Mouse (Mus musculus) limb, embryonic 14.5 days (tissue): ENCODE results near the gene Zc3hav1. TPM values are rescaled to one million over a fixed set of nuclear protein-coding genes. Genes with fewer than 3 reads are reported as not detected.

ENCODE experiments used
- ATAC-seq: fragments of 200-750 bp; cut with Nextera tagmentation; 2 replicates; pipeline ENCODE4 v1.8.0; 2017; ENCODE audit warnings: low read depth, moderate number of reproducible peaks, moderate TSS enrichment; ENCODE audit not compliant: low FRiP score
- DNase-seq: peaks from one replicate; pipeline ENCODE4 v3.0.0-alpha.2; 2015; ENCODE audit warnings: low spot score
- H3K27ac ChIP-seq: fragments of 300-500 bp; sonication (generic); replicated peaks from 2 replicates; pipeline ENCODE4 v1.5.1; 2014; ENCODE audit warnings: low read depth, mild to moderate bottlenecking, low read length, moderate library complexity, mixed read lengths
- H3K27me3 ChIP-seq: fragments of 300-500 bp; sonication (generic); 2 replicates; pipeline ENCODE4 v1.6.1; 2014; ENCODE audit warnings: low read length, mixed read lengths; ENCODE audit not compliant: control insufficient read depth, insufficient read depth
- H3K36me3 ChIP-seq: fragments of 300-500 bp; sonication (generic); 2 replicates; pipeline ENCODE4 v1.6.1; 2014; ENCODE audit warnings: mild to moderate bottlenecking, low read length, moderate library complexity, mixed read lengths; ENCODE audit not compliant: control insufficient read depth, insufficient read depth
- H3K4me1 ChIP-seq: fragments of 300-500 bp; sonication (generic); 2 replicates; pipeline ENCODE4 v1.6.1; 2014; ENCODE audit warnings: antibody characterized with exemption, low read length, mixed read lengths; ENCODE audit not compliant: control insufficient read depth, insufficient read depth
- H3K4me2 ChIP-seq: fragments of 300-500 bp; sonication (generic); replicated peaks from 2 replicates; pipeline ENCODE4 v1.6.1; 2014; ENCODE audit warnings: low read depth, mild to moderate bottlenecking, low read length, moderate library complexity; ENCODE audit not compliant: severe bottlenecking
- H3K4me3 ChIP-seq: fragments of 300-500 bp; sonication (generic); replicated peaks from 2 replicates; pipeline ENCODE4 v1.5.1; 2014; ENCODE audit warnings: low read length
- H3K9ac ChIP-seq: fragments of 300-500 bp; sonication (generic); 2 replicates; pipeline ENCODE4 v1.6.1; 2014; ENCODE audit warnings: mild to moderate bottlenecking, low read depth, low read length, moderate library complexity; ENCODE audit not compliant: severe bottlenecking
- H3K9me3 ChIP-seq: fragments of 300-500 bp; sonication (generic); 2 replicates; pipeline ENCODE4 v1.6.1; 2016; ENCODE audit warnings: low read length; ENCODE audit not compliant: control insufficient read depth
- POLR2A ChIP-seq: fragments of 200-500 bp; IDR thresholded peaks from 2 replicates; pipeline ENCODE4 v1.8.0; 2012; ENCODE audit warnings: inconsistent platforms, mild to moderate bottlenecking, moderate library complexity, borderline replicate concordance; ENCODE audit not compliant: insufficient read depth, insufficient read length; ENCODE audit errors: extremely low read depth
- WGBS: fragments of 180-500 bp; shearing (Covaris S2); extraction: QIAGEN DNeasy Blood & Tissue Kit; methylation state at CpG from one replicate; pipeline ENCODE4 v1.1.7; 2014; 5-methylcytosine and 5-hydroxymethylcytosine counted together
- polyA plus RNA-seq, 2 experiments: library from polyadenylated mRNA; depleted of rRNA in 1 of 2; stranded (reverse) in 1 of 2; unstranded in 1 of 2; fragments of >200 nt; fragmentation: Nextera tagmentation in 1 of 2; extraction: Ambion mirVana in 1 of 2; gene quantifications; 2 replicates each; pipeline versions ENCODE4 v1.2.1 to v1.2.3; 2012 to 2014

Zc3hav1 gene
- 4.3 and 4.5 TPM in 2 replicates for polyA plus RNA-seq (2012; rRNA removed)
- 3.5 and 4.3 TPM in 2 replicates for polyA plus RNA-seq (2014; fragmentation: Nextera tagmentation; extraction: Ambion mirVana)

GRCm38 (mm10) chr6:38353811-38354722 lies at the start of gene Zc3hav1:
Zc3hav1 (minus strand) TSS chr6:38354603.
- under 1% methylated on average over 85 of the region's 87 CpGs for WGBS
- no peaks in the 10 kb centered on the region for H3K4me1 ChIP-seq
- H3K36me3 ChIP-seq = no peaks in the 10 kb centered on the region
- ATAC-seq = peak; percentile 73
- TF ChIP-seq POLR2A = no peak
- H3K27ac ChIP-seq = no peak within 1 kb of the TSS
- peak within 1 kb of the TSS; percentile 68 for H3K4me3 ChIP-seq
- no peaks in the 10 kb centered on the region for H3K9me3 ChIP-seq
- H3K27me3 ChIP-seq = peaks cover 51% of the 10 kb centered on the region
- peak within 1 kb of the TSS; percentile 77 for H3K4me2 ChIP-seq
- peak within 1 kb of the TSS; percentile 54 for H3K9ac ChIP-seq
- DNase-seq = peak; percentile 54

- DNase-seq (no peak), ATAC-seq (no peak)
- Histone ChIP-seq H3K9me3 (no peaks in the 10 kb centered on the region), H3K27ac (no peak overlapping the region), H3K4me1 (no peaks in the 10 kb centered on the region), H3K4me3 (no peak overlapping the region), H3K4me2 (no peak overlapping the region), H3K36me3 (peaks cover 29% of the 10 kb centered on the region), H3K9ac (no peak overlapping the region), H3K27me3 (no peaks in the 10 kb centered on the region)
- TF ChIP-seq POLR2A = no peak
- WGBS = 85% methylated on average over 3 of the region's 3 CpGs
Observed at GRCm38 (mm10) chr6:38389671-38390070, 35.3 kb upstream of the Zc3hav1 start.

- Histone ChIP-seq H3K27me3 (no peaks in the 10 kb centered on the region), H3K4me1 (peaks cover 7% of the 10 kb centered on the region), H3K4me3 (peak within 1 kb of the TSS; percentile 48), H3K9ac (peak within 1 kb of the TSS; percentile 62), H3K4me2 (peak within 1 kb of the TSS; percentile 84), H3K36me3 (peaks cover 5% of the 10 kb centered on the region; the same call in 1 of the 2 replicates), H3K27ac (no peak within 1 kb of the TSS; the same call in 1 of the 2 replicates), H3K9me3 (no peaks in the 10 kb centered on the region)
- peak; percentile 22; the same call in 1 of the 2 replicates for TF ChIP-seq POLR2A
- DNase-seq (peak; percentile 90), ATAC-seq (peak; percentile 96)
- WGBS = under 1% methylated on average over 26 of the region's 26 CpGs
Observed at GRCm38 (mm10) chr6:38381129-38381771, 26.8 kb upstream of the Zc3hav1 start, which contains the start of gene Ttc26. Ttc26 (plus strand) TSS chr6:38381469.

- H3K4me3 ChIP-seq = peak overlapping the region; percentile 48
- WGBS = 2% methylated on average over 4 of the region's 4 CpGs
- no peaks in the 10 kb centered on the region for H3K27me3 ChIP-seq
- DNase-seq (no peak), ATAC-seq (no peak)
- H3K4me2 ChIP-seq = peak overlapping the region; percentile 84
- no peak for TF ChIP-seq POLR2A
- peaks cover 7% of the 10 kb centered on the region for H3K4me1 ChIP-seq
- no peak overlapping the region; the same call in 1 of the 2 replicates for H3K27ac ChIP-seq
- H3K36me3 ChIP-seq = peaks cover 5% of the 10 kb centered on the region; the same call in 1 of the 2 replicates
- H3K9me3 ChIP-seq = no peaks in the 10 kb centered on the region
- H3K9ac ChIP-seq = peak overlapping the region; percentile 62
Observed at GRCm38 (mm10) chr6:38380764-38381128, 26.3 kb upstream of the Zc3hav1 start.

- Histone ChIP-seq H3K9ac (no peak overlapping the region), H3K36me3 (no peaks in the 10 kb centered on the region), H3K9me3 (0 out of 2 replicates have a peak, but pooled peaks cover 6% of the 10 kb centered on the region), H3K4me1 (no peaks in the 10 kb centered on the region), H3K27me3 (no peaks in the 10 kb centered on the region), H3K4me2 (no peak overlapping the region), H3K4me3 (no peak overlapping the region), H3K27ac (no peak overlapping the region)
- ATAC-seq (no peak), DNase-seq (no peak)
- 76% methylated on average over 1 of the region's 1 CpGs for WGBS
- TF ChIP-seq POLR2A = no peak
Observed at GRCm38 (mm10) chr6:38374271-38374670, 19.9 kb upstream of the Zc3hav1 start.
